Mouse (Mus musculus) MEL (cell line): ENCODE results near the gene Dnase1l3.

ENCODE experiments used
- BHLHE40 ChIP-seq: IDR thresholded peaks from 2 replicates; pipeline ENCODE4 v1.6.1; 2012; ENCODE audit warnings: low read depth, mild to moderate bottlenecking, inconsistent platforms, low read length, improper control_type of control experiment, borderline replicate concordance
- CHD2 ChIP-seq: IDR thresholded peaks from 2 replicates; pipeline ENCODE4 v1.6.1; 2011; ENCODE audit warnings: low read length, improper control_type of control experiment
- CTCF ChIP-seq, 3 experiments: IDR thresholded peaks in 2 of 3; conservative IDR thresholded peaks in 1 of 3; 2 replicates each; pipeline ENCODE4 v1.5.1; 2011 to 2012; ENCODE audit warnings: low read length in 3 of 3, low read depth in 2 of 3, mild to moderate bottlenecking in 2 of 3, improper control_type of control experiment in 1 of 3, inconsistent platforms in 1 of 3, mixed read lengths in 1 of 3, moderate library complexity in 1 of 3; ENCODE audit not compliant: control insufficient read depth in 1 of 3, insufficient read depth in 1 of 3, poor library complexity in 1 of 3, severe bottlenecking in 1 of 3
- EP300 ChIP-seq, 2 experiments: IDR thresholded peaks; 2 replicates each; pipeline ENCODE4 v1.6.1; 2011; ENCODE audit warnings: improper control_type of control experiment in 2 of 2, low read length in 2 of 2, low read depth in 1 of 2, mild to moderate bottlenecking in 1 of 2
- NELFE ChIP-seq: IDR thresholded peaks from 2 replicates; pipeline ENCODE4 v1.6.1; 2011; ENCODE audit warnings: low read depth, low read length, improper control_type of control experiment
- POLR2A ChIP-seq, 2 experiments: IDR thresholded peaks; 2 replicates each; pipeline ENCODE4 v1.6.1; 2011 to 2012; ENCODE audit warnings: low read length in 2 of 2, mild to moderate bottlenecking in 2 of 2, control low read depth in 1 of 2, improper control_type of control experiment in 1 of 2, low read depth in 1 of 2, moderate library complexity in 1 of 2; ENCODE audit not compliant: control insufficient read depth in 1 of 2, insufficient read depth in 1 of 2, poor library complexity in 1 of 2

GRCm38 (mm10) chr14:8032087-8032944 lies 37.9 kb upstream of the Dnase1l3 start:
- TF ChIP-seq BHLHE40 (no peak), CTCF (IDR thresholded peaks at IDR 0.05 in 2 of 3, conservative IDR thresholded peaks at IDR 0.05 in 1 of 3; ENCODE audit: control insufficient read depth in 1 of 3, insufficient read depth in 1 of 3, low read depth in 2 of 3, low read length in 3 of 3, poor library complexity in 1 of 3, severe bottlenecking in 1 of 3) (no peak), CHD2 (no peak), POLR2A (IDR thresholded peaks at IDR 0.05; ENCODE audit: control insufficient read depth in 1 of 2, insufficient read depth in 1 of 2, low read depth in 1 of 2, low read length in 2 of 2, poor library complexity in 1 of 2) (no peak), NELFE (no peak), EP300 (IDR thresholded peaks at IDR 0.05; ENCODE audit: low read depth in 1 of 2, low read length in 2 of 2) (no peak)
